Mouse (Mus musculus) heart, adult 2 months (tissue): ENCODE measurements around the gene Il9r.

Source experiments
- CTCF ChIP-seq: fragments of 200-600 bp; IDR thresholded peaks from 2 replicates; pipeline ENCODE4 v1.8.1; 2022; ENCODE audit warnings: antibody characterized with exemption, mild to moderate bottlenecking, moderate library complexity
- POLR2A ChIP-seq: fragments of 200-500 bp; IDR thresholded peaks from 2 replicates; pipeline ENCODE4 v1.6.1; 2011; ENCODE audit warnings: mild to moderate bottlenecking, low read depth, low read length, control low read depth; ENCODE audit not compliant: insufficient read depth

DNA sequence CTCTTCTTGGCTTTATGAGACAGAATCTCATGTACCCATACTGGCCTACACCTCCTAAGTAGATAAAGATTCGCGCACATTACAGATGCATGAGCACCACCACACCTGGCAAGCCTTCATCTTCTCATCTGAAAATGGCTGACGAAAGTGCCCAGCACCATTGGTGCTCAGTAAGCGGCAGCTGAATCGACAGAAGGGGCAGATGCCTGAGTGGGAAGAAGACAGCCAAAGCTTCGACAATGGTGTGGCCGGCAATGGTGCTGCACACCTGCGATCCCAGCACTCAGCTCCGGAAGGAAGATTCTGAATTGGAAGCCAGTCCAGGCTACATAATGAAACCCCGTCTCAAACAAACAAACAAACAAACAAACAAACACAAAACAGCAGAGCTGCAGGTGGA, 19.2 kb upstream of the Il9r start:
- TF ChIP-seq CTCF (no peak), POLR2A (no peak)
